Mouse (Mus musculus): Measurements from ENCODE around the gene Txndc8.

GRCm38 (mm10) chr4:57949866-57950265, 59.1 kb downstream of the Txndc8 start:
- TF ChIP-seq POLR2A (IDR thresholded peaks at IDR 0.05; ENCODE audit: insufficient read depth, low read depth, low read length) (no peak), CTCF (IDR thresholded peaks at IDR 0.05; ENCODE audit: insufficient read depth, low read depth, low read length) (no peak)

All from olfactory bulb, adult 2 months (tissue).